In genomic region chr4:41708192-41708745, GRCm38 (mm10) we compare ENCODE assay signal across 8 mouse cellular contexts. TPM values are rescaled to one million over a fixed set of nuclear protein-coding genes. Genes with fewer than 3 reads are reported as not detected.
DNase-seq lines count a peak whose midpoint lies in the region; ATAC-seq and TF ChIP-seq lines count a peak whose summit lies in the region.
"Had no signal": no experiment of that assay in that cellular context is flagged by ENCODE, and none has a peak within 500 bp of the region (broad histone marks: within the 10 kb centered on the region; RNA-seq: fewer than 3 reads in every experiment).

No protein-coding gene starts in this region.

- TF ChIP-seq EP300 in ES-Bruce4 (IDR thresholded peaks at IDR 0.05; ENCODE audit: insufficient read depth, low read depth, low read length) = no peak

- H3K9ac ChIP-seq in kidney, embryonic 14.5 days (ENCODE audit: low read depth, low read length) = no peak overlapping the region
- no peak overlapping the region for H3K9ac ChIP-seq in ES-Bruce4 (ENCODE audit: low read depth, poor library complexity, severe bottlenecking)
- H3K9ac ChIP-seq in intestine, postnatal 0 days (ENCODE audit: low read depth, low read length) = no peak overlapping the region

- H3K9me3 ChIP-seq in kidney, embryonic 14.5 days (ENCODE audit: control insufficient read depth, low read length) = no peaks in the 10 kb centered on the region
- H3K9me3 ChIP-seq in ES-Bruce4 (replicated peaks; ENCODE audit: control insufficient read depth, insufficient read depth, low read length, poor library complexity, severe bottlenecking) = no peaks in the 10 kb centered on the region
- no peaks in the 10 kb centered on the region for H3K9me3 ChIP-seq in intestine, postnatal 0 days (ENCODE audit: control insufficient read depth)

- ATAC-seq in kidney, embryonic 14.5 days (ENCODE audit: low FRiP score, low TSS enrichment) = no peak
- ATAC-seq in intestine, postnatal 0 days = peak; percentile 68

- no peaks in the 10 kb centered on the region for H3K27me3 ChIP-seq in kidney, embryonic 14.5 days (ENCODE audit: control insufficient read depth, insufficient read depth, low read length)
- H3K27me3 ChIP-seq in ES-Bruce4 (ENCODE audit: control insufficient read depth, insufficient read depth, low read length, poor library complexity, severe bottlenecking) = no peaks in the 10 kb centered on the region
- H3K27me3 ChIP-seq in intestine, postnatal 0 days (replicated peaks; ENCODE audit: control insufficient read depth, insufficient read depth, low read length) = no peaks in the 10 kb centered on the region

- no peak for TF ChIP-seq POLR2A in ES-Bruce4 (IDR thresholded peaks at IDR 0.05; ENCODE audit: insufficient read depth, low read length)
- no peak for TF ChIP-seq POLR2A in brain, embryonic 14.5 days (IDR thresholded peaks at IDR 0.05; ENCODE audit: borderline replicate concordance, extremely low read depth, insufficient read depth, insufficient read length, poor library complexity, severe bottlenecking)

- H3K4me2 ChIP-seq in kidney, embryonic 14.5 days (replicated peaks; ENCODE audit: low read depth, low read length) = no peak overlapping the region
- peak overlapping the region; percentile 43 for H3K4me2 ChIP-seq in intestine, postnatal 0 days (replicated peaks; ENCODE audit: low read depth)

- no peak overlapping the region for H3K4me3 ChIP-seq in kidney, embryonic 14.5 days (ENCODE audit: low read length)
- no peak overlapping the region for H3K4me3 ChIP-seq in ES-Bruce4 (ENCODE audit: low read depth, low read length)
- H3K4me3 ChIP-seq in intestine, postnatal 0 days (ENCODE audit: low read depth, low read length) = no peak overlapping the region

- H3K27ac ChIP-seq in kidney, embryonic 14.5 days (ENCODE audit: low read depth, low read length) = no peak overlapping the region
- H3K27ac ChIP-seq in ES-Bruce4 (ENCODE audit: insufficient read depth, low read length) = no peak overlapping the region
- no peak overlapping the region; the same call in none of the 2 replicates for H3K27ac ChIP-seq in intestine, postnatal 0 days (ENCODE audit: low read depth, low read length)
- H3K27ac ChIP-seq: macrophage had no signal

- H3K4me1 ChIP-seq in kidney, embryonic 14.5 days (ENCODE audit: control insufficient read depth, insufficient read depth, low read length) = peaks cover 15% of the 10 kb centered on the region
- peaks cover 7% of the 10 kb centered on the region for H3K4me1 ChIP-seq in ES-Bruce4 (ENCODE audit: control insufficient read depth, insufficient read depth, low read length)
- H3K4me1 ChIP-seq in intestine, postnatal 0 days (replicated peaks; ENCODE audit: control insufficient read depth, insufficient read depth, low read length) = peaks cover 4% of the 10 kb centered on the region; the same call in 1 of the 2 replicates

- H3K36me3 ChIP-seq in kidney, embryonic 14.5 days (ENCODE audit: control insufficient read depth, insufficient read depth, low read length) = peaks cover 14% of the 10 kb centered on the region
- 0 out of 2 replicates have a peak, but pooled peaks cover 3% of the 10 kb centered on the region for H3K36me3 ChIP-seq in ES-Bruce4 (ENCODE audit: control insufficient read depth, insufficient read depth, low read length, poor library complexity, severe bottlenecking)
- no peaks in the 10 kb centered on the region for H3K36me3 ChIP-seq in intestine, postnatal 0 days (ENCODE audit: control insufficient read depth, insufficient read depth)

- WGBS in kidney, embryonic 14.5 days = 44% methylated on average over 8 of the region's 8 CpGs
- WGBS in intestine, postnatal 0 days = 21% methylated on average over 8 of the region's 8 CpGs

- DNase-seq in kidney, adult 8-10 months = peak; percentile 28 to 61
- peak; percentile 85 for DNase-seq in brain, embryonic 14.5 days (ENCODE audit: low read depth)
- peak; percentile 89 for DNase-seq in retina, embryonic 14.5 days (ENCODE audit: low spot score)
- no peak for DNase-seq in spleen, adult 12 weeks (ENCODE audit: low spot score)

- peak; percentile 9 for TF ChIP-seq CTCF in ES-Bruce4 (IDR thresholded peaks at IDR 0.05; ENCODE audit: low read depth, low read length)
- 0 out of 2 replicates have a peak, but pooled peaks have one; percentile 36 for TF ChIP-seq CTCF in brain, embryonic 14.5 days (IDR thresholded peaks at IDR 0.05; ENCODE audit: borderline replicate concordance, extremely low read depth, insufficient read depth, insufficient read length)
- peak; percentile 79 for TF ChIP-seq CTCF in intestine, postnatal 0 days (IDR thresholded peaks at IDR 0.05; ENCODE audit: low read depth)

RNA-seq across cellular contexts. Expression of gene Rpp25l, which starts 5.1 kb away (rescaled TPM):
- polyA plus RNA-seq in kidney, embryonic 14.5 days (2014; fragmentation: Nextera tagmentation; extraction: Ambion mirVana) = 86.2 and 91.3 TPM in 2 replicates
- 23.5 and 23.8 TPM in 2 replicates for polyA plus RNA-seq in ES-Bruce4 (2011; ENCODE audit: insufficient read depth, insufficient read length, low read depth, missing spikeins)
- polyA plus RNA-seq in brain, embryonic 14.5 days (2012; rRNA removed) = 53.9 and 79.7 TPM in 2 replicates
- polyA plus RNA-seq in intestine, postnatal 0 days (2015; fragmentation: Nextera tagmentation; extraction: Ambion mirVana) = 47.4 and 51.3 TPM in 2 replicates

RNA-seq across cellular contexts. Expression of gene Il11ra1, which starts 8.5 kb away (rescaled TPM):
- 122 and 125 TPM in 2 replicates for polyA plus RNA-seq in kidney, embryonic 14.5 days (2014; fragmentation: Nextera tagmentation; extraction: Ambion mirVana)
- 4.5 and 4.7 TPM in 2 replicates for polyA plus RNA-seq in ES-Bruce4 (2011; ENCODE audit: insufficient read depth, insufficient read length, low read depth, missing spikeins)
- 31.3 and 32.5 TPM in 2 replicates for polyA plus RNA-seq in brain, embryonic 14.5 days (2012; rRNA removed)
- 63.8 and 63.9 TPM in 2 replicates for polyA plus RNA-seq in intestine, postnatal 0 days (2015; fragmentation: Nextera tagmentation; extraction: Ambion mirVana)

RNA-seq across cellular contexts. Expression of gene Cntfr, which starts 11.4 kb away (rescaled TPM):
- 16.6 and 31.5 TPM in 2 replicates for polyA plus RNA-seq in kidney, embryonic 14.5 days (2014; fragmentation: Nextera tagmentation; extraction: Ambion mirVana)
- 23.9 and 27.1 TPM in 2 replicates for polyA plus RNA-seq in ES-Bruce4 (2011; ENCODE audit: insufficient read depth, insufficient read length, low read depth, missing spikeins)
- polyA plus RNA-seq in brain, embryonic 14.5 days (2012; rRNA removed) = 62.2 and 109 TPM in 2 replicates
- polyA plus RNA-seq in intestine, postnatal 0 days (2015; fragmentation: Nextera tagmentation; extraction: Ambion mirVana) = 1.9 and 2.8 TPM in 2 replicates
- polyA plus RNA-seq: macrophage had no signal

RNA-seq across cellular contexts. Expression of gene Dctn3, which starts 14.7 kb away (rescaled TPM):
- polyA plus RNA-seq in kidney, embryonic 14.5 days (2014; fragmentation: Nextera tagmentation; extraction: Ambion mirVana) = 107 and 114 TPM in 2 replicates
- 65.1 and 67.6 TPM in 2 replicates for polyA plus RNA-seq in ES-Bruce4 (2011; ENCODE audit: insufficient read depth, insufficient read length, low read depth, missing spikeins)
- 157 and 186 TPM in 2 replicates for polyA plus RNA-seq in brain, embryonic 14.5 days (2012; rRNA removed)
- polyA plus RNA-seq in intestine, postnatal 0 days (2015; fragmentation: Nextera tagmentation; extraction: Ambion mirVana) = 127 and 144 TPM in 2 replicates

RNA-seq across cellular contexts. Expression of gene Arid3c, which starts 22.7 kb away (rescaled TPM):
- 0.12 TPM in 1 of 2 replicates, not detected in the other for polyA plus RNA-seq in kidney, embryonic 14.5 days (2014; fragmentation: Nextera tagmentation; extraction: Ambion mirVana)
- polyA plus RNA-seq in ES-Bruce4 (2011; ENCODE audit: insufficient read depth, insufficient read length, low read depth, missing spikeins) = 0.64 and 0.69 TPM in 2 replicates
- polyA plus RNA-seq in brain, embryonic 14.5 days (2012; rRNA removed) = 0.40 and 0.57 TPM in 2 replicates
- polyA plus RNA-seq in intestine, postnatal 0 days (2015; fragmentation: Nextera tagmentation; extraction: Ambion mirVana) = not detected in 2 replicates
- polyA plus RNA-seq: macrophage had no signal

Comparison
In these comparisons a context has a peak if more than half of its experiments do, and no peak if none do; other contexts are left out.
1. CTCF ChIP-seq: peak in every context shown above with its lines; median percentile 79 in intestine, postnatal 0 days; 36 in brain, embryonic 14.5 days; 9 in ES-Bruce4.